Mouse (Mus musculus) forebrain, postnatal 0 days (tissue): ENCODE data around the gene Ctnnd2. TPM values are rescaled to one million over a fixed set of nuclear protein-coding genes. Genes with fewer than 3 reads are reported as not detected.

Experiments used
- ATAC-seq: fragments of 200-750 bp; cut with Nextera tagmentation; 2 replicates; pipeline ENCODE4 v1.8.0; 2017; ENCODE audit warnings: mild to moderate bottlenecking, moderate library complexity
- DNase-seq: peaks from one replicate; pipeline ENCODE4 v3.0.0-alpha.2; 2015
- H3K27ac ChIP-seq: fragments of 300-500 bp; sonication (generic); 2 replicates; pipeline ENCODE4 v1.5.1; 2014; ENCODE audit warnings: low read depth, mild to moderate bottlenecking, antibody characterized with exemption, low read length, moderate library complexity, mixed read lengths
- H3K27me3 ChIP-seq: fragments of 300-500 bp; sonication (generic); 2 replicates; pipeline ENCODE4 v1.6.1; 2014; ENCODE audit warnings: mild to moderate bottlenecking, low read length, mixed read lengths; ENCODE audit not compliant: insufficient read depth
- H3K36me3 ChIP-seq: fragments of 300-500 bp; sonication (generic); 2 replicates; pipeline ENCODE4 v1.6.1; 2014; ENCODE audit warnings: mild to moderate bottlenecking, moderate library complexity; ENCODE audit not compliant: insufficient read depth
- H3K4me1 ChIP-seq: fragments of 300-500 bp; sonication (generic); 2 replicates; pipeline ENCODE4 v1.6.1; 2014; ENCODE audit warnings: antibody characterized with exemption; ENCODE audit not compliant: insufficient read depth
- H3K4me2 ChIP-seq: fragments of 300-500 bp; sonication (generic); 2 replicates; pipeline ENCODE4 v1.6.1; 2014; ENCODE audit warnings: low read depth, mild to moderate bottlenecking, moderate library complexity
- H3K4me3 ChIP-seq: fragments of 300-500 bp; sonication (generic); 2 replicates; pipeline ENCODE4 v1.5.1; 2014; ENCODE audit warnings: low read depth, low read length, mixed read lengths
- H3K9ac ChIP-seq: fragments of 300-500 bp; sonication (generic); 2 replicates; pipeline ENCODE4 v1.6.1; 2014; ENCODE audit warnings: mild to moderate bottlenecking
- H3K9me3 ChIP-seq: fragments of 300-500 bp; sonication (generic); 2 replicates; pipeline ENCODE4 v1.6.1; 2016; ENCODE audit warnings: low read length
- CTCF ChIP-seq: sonication (generic); IDR thresholded peaks from 2 replicates; pipeline ENCODE4 v1.5.1; 2016; ENCODE audit warnings: antibody characterized with exemption, control low read depth, low read depth
- WGBS: fragments of 180-500 bp; shearing (Covaris S2); extraction: QIAGEN DNeasy Blood & Tissue Kit; methylation state at CpG from one replicate; pipeline ENCODE4 v1.1.7; 2014; 5-methylcytosine and 5-hydroxymethylcytosine counted together
- polyA plus RNA-seq: library from polyadenylated mRNA; unstranded; fragments of >200 nt; fragmentation: Nextera tagmentation; extraction: Ambion mirVana; gene quantifications from 2 replicates; pipeline ENCODE4 v1.2.1, GENCODE M21; 2015
- total RNA-seq: library from RNA; depleted of rRNA; stranded (reverse); fragments of >200 nt; gene quantifications from 2 replicates; pipeline ENCODE4 v1.2.3, GENCODE M21; 2014

Ctnnd2 gene
- total and polyA plus RNA-seq, 2 experiments from 2014 or later, result 73.6 to 130 TPM

DNA sequence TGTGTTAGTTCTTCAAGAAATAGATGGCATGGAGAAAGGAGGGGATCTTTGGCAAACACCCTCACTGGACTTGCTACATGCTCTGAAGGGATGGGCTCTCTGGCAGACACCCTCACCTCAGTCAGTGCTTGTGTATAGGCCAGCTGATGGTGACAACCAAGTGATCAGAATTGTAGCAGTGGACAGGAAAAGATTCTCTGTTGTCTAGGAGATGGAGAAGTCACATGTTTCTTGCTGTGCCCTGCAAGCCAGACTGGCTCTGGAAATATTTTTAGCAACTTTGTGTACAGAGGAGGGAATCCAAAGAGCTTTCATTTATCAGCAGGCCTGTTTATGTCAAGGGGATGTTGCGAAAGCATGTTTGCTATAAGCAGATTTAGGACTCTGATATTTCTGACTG lies 27.4 kb downstream of the Ctnnd2 start:
- H3K27me3 ChIP-seq, result no peaks in the 10 kb centered on the region
- H3K9ac ChIP-seq, result no peak overlapping the region
- WGBS, result 78% methylated on average over 1 of the region's 1 CpGs
- H3K9me3 ChIP-seq, result no peaks in the 10 kb centered on the region
- no peak overlapping the region for H3K27ac ChIP-seq
- TF ChIP-seq CTCF, result no peak
- H3K36me3 ChIP-seq, result no peaks in the 10 kb centered on the region
- no peak overlapping the region for H3K4me3 ChIP-seq
- H3K4me2 ChIP-seq, result no peak overlapping the region
- ATAC-seq (peak; percentile 54; the same call in 1 of the 2 replicates), DNase-seq (no peak)
- H3K4me1 ChIP-seq, result peaks cover 7% of the 10 kb centered on the region; the same call in 1 of the 2 replicates

DNA sequence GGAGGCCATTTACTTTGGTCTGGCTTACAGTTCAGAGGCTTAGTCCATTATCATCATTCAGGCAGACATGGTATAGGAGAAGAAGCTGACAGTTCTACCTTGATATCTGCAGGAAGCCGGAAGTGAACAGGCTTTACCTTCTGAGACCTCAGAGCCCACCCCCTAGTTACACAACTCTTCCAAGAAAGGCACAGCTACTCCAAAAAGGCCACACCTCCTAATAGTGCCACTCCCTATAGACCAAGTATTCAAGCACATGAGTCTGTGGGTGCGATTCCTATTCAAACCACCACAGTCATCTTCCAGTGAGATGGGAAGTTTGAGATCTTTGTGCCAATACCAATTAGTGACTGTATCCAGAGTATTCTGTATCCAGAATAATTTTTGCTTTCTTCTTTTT lies 28.8 kb downstream of the Ctnnd2 start:
- 83% methylated on average over 2 of the region's 2 CpGs for WGBS
- no peak for ATAC-seq
- Histone ChIP-seq H3K4me2 (no peak overlapping the region), H3K4me3 (no peak overlapping the region), H3K9ac (no peak overlapping the region), H3K9me3 (no peaks in the 10 kb centered on the region), H3K27ac (no peak overlapping the region), H3K4me1 (peaks cover 7% of the 10 kb centered on the region; the same call in 1 of the 2 replicates), H3K36me3 (no peaks in the 10 kb centered on the region), H3K27me3 (no peaks in the 10 kb centered on the region)
- no peak for DNase-seq
- no peak for TF ChIP-seq CTCF

DNA sequence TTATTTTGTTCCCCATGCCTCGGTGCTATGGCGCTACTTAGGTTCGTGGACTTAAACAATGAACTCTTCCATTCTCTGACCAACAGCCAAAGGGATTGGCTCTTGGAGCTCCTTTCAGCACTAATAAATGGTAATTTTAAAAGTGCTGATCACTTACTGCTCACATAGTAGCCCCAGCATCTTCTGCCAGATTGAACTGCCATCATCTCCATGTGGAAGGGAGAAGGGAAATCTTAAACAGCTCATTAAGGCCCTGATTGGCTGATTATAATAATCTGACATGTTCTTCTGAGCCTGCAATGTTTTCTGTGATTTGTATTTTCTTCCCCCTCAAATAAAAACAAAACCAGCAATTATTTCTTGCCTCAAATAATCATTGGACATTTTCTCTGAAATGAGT lies 29.2 kb downstream of the Ctnnd2 start:
- WGBS, result 65% methylated on average over 3 of the region's 3 CpGs
- H3K4me3 ChIP-seq, result no peak overlapping the region

DNA sequence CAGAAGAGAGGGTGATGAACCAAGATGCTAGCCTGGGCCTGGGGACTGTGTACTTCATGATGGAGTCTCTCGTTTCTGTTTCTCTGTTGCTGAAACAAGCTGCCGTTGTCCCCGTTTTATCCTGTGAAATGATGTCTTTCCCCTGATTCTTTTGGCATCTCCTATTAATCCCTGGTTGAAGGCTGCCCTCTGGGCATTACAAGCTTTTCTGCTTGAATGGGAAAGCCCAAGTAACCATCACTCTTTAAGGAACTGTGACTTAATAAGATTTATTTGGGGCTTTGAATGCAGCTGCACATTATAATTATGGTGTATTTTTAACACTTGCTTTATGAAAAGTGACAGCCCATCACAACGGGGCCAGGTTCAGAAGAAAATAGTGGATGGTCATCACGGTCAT lies 40.4 kb downstream of the Ctnnd2 start:
- Histone ChIP-seq H3K4me2 (no peak overlapping the region), H3K4me3 (no peak overlapping the region), H3K9me3 (no peaks in the 10 kb centered on the region), H3K27me3 (no peaks in the 10 kb centered on the region), H3K4me1 (no peaks in the 10 kb centered on the region), H3K36me3 (no peaks in the 10 kb centered on the region), H3K9ac (no peak overlapping the region), H3K27ac (no peak overlapping the region)
- WGBS, result 41% methylated on average over 5 of the region's 5 CpGs
- no peak for DNase-seq
- ATAC-seq, result no peak
- no peak for TF ChIP-seq CTCF

More for the DNA sequence above, 29.2 kb downstream of the Ctnnd2 start:
- TF ChIP-seq CTCF, result no peak
- DNase-seq (no peak), ATAC-seq (peak; percentile 42; the same call in 1 of the 2 replicates)
- H3K4me2 ChIP-seq, result no peak overlapping the region
- peaks cover 7% of the 10 kb centered on the region; the same call in 1 of the 2 replicates for H3K4me1 ChIP-seq
- no peaks in the 10 kb centered on the region for H3K9me3 ChIP-seq
- H3K27ac ChIP-seq, result no peak overlapping the region
- H3K9ac ChIP-seq, result no peak overlapping the region
- H3K36me3 ChIP-seq, result no peaks in the 10 kb centered on the region
- H3K27me3 ChIP-seq, result no peaks in the 10 kb centered on the region

DNA sequence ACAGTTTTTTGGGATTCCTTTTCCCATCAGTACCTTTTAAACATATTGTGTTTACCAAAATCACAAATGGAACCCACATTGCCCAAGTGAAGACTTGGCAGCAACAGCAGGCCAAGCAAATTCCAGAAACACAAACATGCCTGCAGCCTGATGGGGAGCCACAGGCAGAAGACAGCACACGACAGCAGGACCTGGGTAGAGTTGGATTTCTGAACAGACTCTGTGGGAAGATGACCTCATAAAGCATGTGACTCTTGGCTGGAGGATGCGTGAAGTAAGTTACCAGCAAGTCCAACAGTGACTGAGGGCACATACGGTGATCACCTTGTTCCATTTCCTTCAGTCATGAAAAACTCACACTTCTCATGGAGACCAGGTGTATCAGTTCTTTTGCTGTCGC lies 43.5 kb downstream of the Ctnnd2 start:
- H3K27me3 ChIP-seq, result no peaks in the 10 kb centered on the region
- peak; percentile 36; the same call in 1 of the 2 replicates for ATAC-seq
- no peak overlapping the region for H3K4me3 ChIP-seq

DNA sequence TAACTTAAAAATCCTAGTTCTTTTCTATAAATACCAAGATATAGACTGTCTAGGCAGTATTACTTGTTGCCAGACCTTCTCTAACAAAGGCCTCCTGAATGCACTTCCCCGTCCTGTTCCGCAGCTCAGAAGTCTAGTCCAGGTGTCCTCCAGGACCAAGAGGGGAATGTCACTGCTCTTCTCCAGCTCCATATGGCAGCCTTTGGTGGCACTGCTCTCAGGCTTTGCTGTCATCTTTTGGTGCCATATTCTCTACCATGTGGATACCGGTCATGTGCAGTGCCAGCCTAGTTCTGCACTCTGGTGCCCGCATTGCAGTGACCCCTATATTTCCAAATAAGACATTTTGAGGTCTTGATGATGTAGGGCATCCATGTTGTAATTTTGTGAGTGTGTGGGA lies 56.7 kb downstream of the Ctnnd2 start:
- Histone ChIP-seq H3K4me1 (0 out of 2 replicates have a peak, but pooled peaks cover 5% of the 10 kb centered on the region), H3K4me2 (no peak overlapping the region), H3K27me3 (no peaks in the 10 kb centered on the region), H3K9me3 (no peaks in the 10 kb centered on the region), H3K36me3 (no peaks in the 10 kb centered on the region), H3K27ac (no peak overlapping the region), H3K9ac (no peak overlapping the region), H3K4me3 (no peak overlapping the region)
- WGBS, result 96% methylated on average over 4 of the region's 4 CpGs
- DNase-seq (no peak), ATAC-seq (no peak)
- no peak for TF ChIP-seq CTCF

More for the DNA sequence above, 43.5 kb downstream of the Ctnnd2 start:
- Histone ChIP-seq H3K4me1 (no peaks in the 10 kb centered on the region), H3K4me2 (no peak overlapping the region), H3K36me3 (no peaks in the 10 kb centered on the region), H3K27ac (no peak overlapping the region; the same call in 1 of the 2 replicates), H3K9me3 (no peaks in the 10 kb centered on the region), H3K9ac (no peak overlapping the region)
- TF ChIP-seq CTCF, result no peak
- peak; percentile 40 for DNase-seq
- 64% methylated on average over 4 of the region's 4 CpGs for WGBS

DNA sequence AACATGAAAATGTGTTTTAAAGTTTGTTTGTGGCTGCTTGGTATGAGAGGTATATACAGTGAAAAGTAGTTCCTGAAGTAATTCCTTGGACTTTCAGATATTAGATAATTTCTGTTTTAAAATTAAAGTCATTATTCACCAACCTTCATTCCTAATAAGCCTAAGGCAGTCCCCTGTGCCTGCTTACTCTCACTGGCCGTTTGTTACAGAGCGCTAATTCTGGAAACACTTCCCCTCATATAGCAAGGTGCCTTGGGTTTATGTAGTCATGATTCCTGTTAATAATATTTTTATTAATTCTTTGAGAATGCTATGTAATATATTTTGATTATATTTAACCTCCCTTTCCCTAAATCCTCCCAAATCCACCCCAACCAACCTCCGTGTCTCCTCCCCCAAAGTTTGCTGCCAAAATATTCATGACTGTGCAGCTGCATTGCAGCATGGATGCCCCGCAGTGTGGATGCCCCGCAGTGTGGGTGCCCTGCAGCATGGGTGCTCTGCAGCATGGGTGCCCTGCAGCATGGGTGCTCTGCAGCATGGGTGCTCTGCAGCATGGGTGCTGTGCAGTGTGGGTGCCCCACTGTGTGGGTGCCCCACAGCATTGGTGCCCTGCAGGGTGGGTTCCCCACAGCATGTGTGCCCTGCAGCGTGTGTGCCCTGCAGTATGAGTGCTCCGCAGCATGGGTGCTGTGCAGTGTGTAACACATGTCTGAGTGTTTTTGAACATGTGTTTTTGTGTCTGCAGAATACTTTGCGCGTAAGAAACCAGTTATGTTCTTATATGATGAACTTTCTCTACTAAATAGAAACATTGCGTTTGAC lies 63.0 kb downstream of the Ctnnd2 start:
- Histone ChIP-seq H3K27me3 (no peaks in the 10 kb centered on the region), H3K36me3 (no peaks in the 10 kb centered on the region), H3K4me2 (no peak overlapping the region), H3K27ac (no peak overlapping the region), H3K9me3 (no peaks in the 10 kb centered on the region), H3K4me3 (no peak overlapping the region), H3K9ac (no peak overlapping the region), H3K4me1 (0 out of 2 replicates have a peak, but pooled peaks cover 5% of the 10 kb centered on the region)
- ATAC-seq (no peak), DNase-seq (no peak)
- no peak for TF ChIP-seq CTCF
- WGBS, result 89% methylated on average over 10 of the region's 10 CpGs
